Comparison of ENCODE assay signal across 8 mouse cellular contexts in genomic region chr3:108591530-108592522, GRCm38 (mm10). TPM values are rescaled to one million over a fixed set of nuclear protein-coding genes. Genes with fewer than 3 reads are reported as not detected.
A peak's percentile ranks its signal among the peaks of the same experiment; 100 is the strongest.
DNase-seq lines count a peak whose midpoint lies in the region; ATAC-seq and TF ChIP-seq lines count a peak whose summit lies in the region.

No protein-coding gene starts in this region.

- H3K36me3 ChIP-seq in hindbrain, embryonic 15.5 days, result no peaks in the 10 kb centered on the region
- H3K36me3 ChIP-seq in midbrain, embryonic 11.5 days (ENCODE audit: control insufficient read depth, insufficient read depth, low read length), result no peaks in the 10 kb centered on the region

- DNase-seq in gastrocnemius, adult 2 months, result no peak
- DNase-seq in gastrocnemius, adult 18-20 months (ENCODE audit: low spot score), result no peak
- DNase-seq in thymus, postnatal 14 days, result peak; percentile 79
- DNase-seq in thymus, postnatal 36 days, result no peak
- DNase-seq in midbrain, embryonic 11.5 days (ENCODE audit: low spot score, missing footprints), result peak; percentile 96
- DNase-seq in natural killer cell, adult 2 months (ENCODE audit: low spot score in 2 of 2), result no peak
- no peak for DNase-seq in c-Kit-positive CD71-positive TER-119-positive erythroid progenitor cells, embryonic 14.5 days (ENCODE audit: low spot score)

- peak overlapping the region; percentile 85 for H3K4me3 ChIP-seq in gastrocnemius, adult 2 months
- H3K4me3 ChIP-seq in hindbrain, embryonic 15.5 days, result peak overlapping the region; percentile 90
- peak overlapping the region; percentile 96 for H3K4me3 ChIP-seq in midbrain, embryonic 11.5 days (ENCODE audit: low read depth, low read length)

- peak; percentile 87 for ATAC-seq in hindbrain, embryonic 15.5 days (ENCODE audit: low FRiP score, low read depth)
- ATAC-seq in midbrain, embryonic 11.5 days (ENCODE audit: low FRiP score), result peak; percentile 84

- H3K4me2 ChIP-seq in hindbrain, embryonic 15.5 days, result peak overlapping the region; percentile 64
- H3K4me2 ChIP-seq in midbrain, embryonic 11.5 days, result peak overlapping the region; percentile 87

- H3K9ac ChIP-seq in hindbrain, embryonic 15.5 days, result peak overlapping the region; percentile 93
- peak overlapping the region; percentile 90 for H3K9ac ChIP-seq in midbrain, embryonic 11.5 days (ENCODE audit: low read length)

- H3K27me3 ChIP-seq in hindbrain, embryonic 15.5 days, result no peaks in the 10 kb centered on the region
- H3K27me3 ChIP-seq in midbrain, embryonic 11.5 days (ENCODE audit: control insufficient read depth, insufficient read depth, low read length), result no peaks in the 10 kb centered on the region

- H3K4me1 ChIP-seq in hindbrain, embryonic 15.5 days (replicated peaks), result peaks cover 10% of the 10 kb centered on the region
- H3K4me1 ChIP-seq in midbrain, embryonic 11.5 days (ENCODE audit: control insufficient read depth, insufficient read depth, low read length), result no peaks in the 10 kb centered on the region; the same call in none of the 2 replicates

- intact Hi-C loops in gastrocnemius, adult 2 months (cut with DNase I), result no loop called here

- TF ChIP-seq CTCF in gastrocnemius, adult 2 months (IDR thresholded peaks at IDR 0.05), result no peak

- no peaks in the 10 kb centered on the region for H3K9me3 ChIP-seq in hindbrain, embryonic 15.5 days
- no peaks in the 10 kb centered on the region for H3K9me3 ChIP-seq in midbrain, embryonic 11.5 days (ENCODE audit: control insufficient read depth, low read length)

- peak overlapping the region; percentile 90 for H3K27ac ChIP-seq in gastrocnemius, adult 2 months
- H3K27ac ChIP-seq in hindbrain, embryonic 15.5 days (replicated peaks), result peak overlapping the region; percentile 94
- H3K27ac ChIP-seq in midbrain, embryonic 11.5 days (ENCODE audit: low read depth, low read length), result peak overlapping the region; percentile 88

- WGBS in hindbrain, embryonic 15.5 days, result under 1% methylated on average over 55 of the region's 61 CpGs
- WGBS in midbrain, embryonic 11.5 days, result under 1% methylated on average over 59 of the region's 61 CpGs

RNA-seq across cellular contexts. Expression of gene Wdr47, which starts 0.7 kb away (rescaled TPM):
- total RNA-seq in gastrocnemius, adult 2 months (2021), result 1 to 10 TPM; 4.9 to 6.3 TPM
- 1 to 10 TPM; 6.0 to 6.4 TPM for total RNA-seq in gastrocnemius, adult 18-20 months (2021)
- 103 and 105 TPM in 2 replicates for polyA plus RNA-seq in hindbrain, embryonic 15.5 days (2015; fragmentation: Nextera tagmentation; extraction: Ambion mirVana)
- polyA plus RNA-seq in midbrain, embryonic 11.5 days (2014; fragmentation: Nextera tagmentation; extraction: Ambion mirVana), result 50.0 and 52.0 TPM in 2 replicates

RNA-seq across cellular contexts. Expression of gene Taf13, which starts 20.3 kb away (rescaled TPM):
- total RNA-seq in gastrocnemius, adult 2 months (2021), result 10 to 100 TPM; 19.7 to 20.0 TPM
- 10 to 100 TPM; 22.4 to 22.6 TPM for total RNA-seq in gastrocnemius, adult 18-20 months (2021)
- 46.2 and 52.8 TPM in 2 replicates for polyA plus RNA-seq in hindbrain, embryonic 15.5 days (2015; fragmentation: Nextera tagmentation; extraction: Ambion mirVana)
- polyA plus RNA-seq in midbrain, embryonic 11.5 days (2014; fragmentation: Nextera tagmentation; extraction: Ambion mirVana), result 89.4 and 90.8 TPM in 2 replicates

RNA-seq across cellular contexts. Expression of gene Tmem167b, which starts 29.6 kb away (rescaled TPM):
- 10 to 100 TPM; 12.1 to 16.1 TPM for total RNA-seq in gastrocnemius, adult 2 months (2021)
- 10 to 100 TPM; 12.7 to 14.1 TPM for total RNA-seq in gastrocnemius, adult 18-20 months (2021)
- polyA plus RNA-seq in hindbrain, embryonic 15.5 days (2015; fragmentation: Nextera tagmentation; extraction: Ambion mirVana), result 51.1 and 54.0 TPM in 2 replicates
- 57.2 and 66.8 TPM in 2 replicates for polyA plus RNA-seq in midbrain, embryonic 11.5 days (2014; fragmentation: Nextera tagmentation; extraction: Ambion mirVana)

RNA-seq across cellular contexts. Expression of gene 5330417C22Rik, which starts 55.5 kb away (rescaled TPM):
- not detected for total RNA-seq in gastrocnemius, adult 2 months (2021)
- not detected for total RNA-seq in gastrocnemius, adult 18-20 months (2021)
- polyA plus RNA-seq in hindbrain, embryonic 15.5 days (2015; fragmentation: Nextera tagmentation; extraction: Ambion mirVana), result 15.1 and 18.9 TPM in 2 replicates
- polyA plus RNA-seq in midbrain, embryonic 11.5 days (2014; fragmentation: Nextera tagmentation; extraction: Ambion mirVana), result 2.7 and 2.9 TPM in 2 replicates

RNA-seq across cellular contexts. Expression of gene 1700013F07Rik, which starts 57.9 kb away (rescaled TPM):
- not detected for total RNA-seq in gastrocnemius, adult 2 months (2021)
- not detected for total RNA-seq in gastrocnemius, adult 18-20 months (2021)
- polyA plus RNA-seq in hindbrain, embryonic 15.5 days (2015; fragmentation: Nextera tagmentation; extraction: Ambion mirVana), result 2.4 and 2.5 TPM in 2 replicates
- polyA plus RNA-seq in midbrain, embryonic 11.5 days (2014; fragmentation: Nextera tagmentation; extraction: Ambion mirVana), result 0.51 and 0.72 TPM in 2 replicates

Comparison
In these comparisons a context has a peak if more than half of its experiments do, and no peak if none do; other contexts are left out.
1. DNase-seq: peak in thymus, postnatal 14 days (single experiment) and midbrain, embryonic 11.5 days (single experiment); none in gastrocnemius, adult 2 months (single experiment), gastrocnemius, adult 18-20 months (single experiment), thymus, postnatal 36 days (0 of 2), natural killer cell, adult 2 months (0 of 2) and c-Kit-positive CD71-positive TER-119-positive erythroid progenitor cells, embryonic 14.5 days (single experiment).
2. Peak in every context shown above with its lines, with median percentiles within 50 percentile points of each other: H3K27ac ChIP-seq and H3K4me3 ChIP-seq.